Mouse (Mus musculus) hindbrain, embryonic 14.5 days (tissue): ENCODE measurements around the gene Ppp1r11. TPM values are rescaled to one million over a fixed set of nuclear protein-coding genes. Genes with fewer than 3 reads are reported as not detected.
A peak's percentile ranks its signal among the peaks of the same experiment; 100 is the strongest.

ENCODE experiments used
- ATAC-seq: fragments of 200-750 bp; cut with Nextera tagmentation; 2 replicates; pipeline ENCODE4 v1.8.0; 2017; ENCODE audit warnings: moderate number of reproducible peaks, mild to moderate bottlenecking, moderate TSS enrichment, moderate library complexity; ENCODE audit not compliant: low FRiP score
- DNase-seq: peaks from one replicate; pipeline ENCODE4 v3.0.0-alpha.2; 2015; ENCODE audit warnings: low spot score
- H3K27ac ChIP-seq: fragments of 300-500 bp; sonication (generic); 2 replicates; pipeline ENCODE4 v1.5.1; 2014; ENCODE audit warnings: mild to moderate bottlenecking, moderate library complexity
- H3K27me3 ChIP-seq: fragments of 300-500 bp; sonication (generic); 2 replicates; pipeline ENCODE4 v1.6.1; 2014; ENCODE audit warnings: mild to moderate bottlenecking, low read length, mixed read lengths; ENCODE audit not compliant: control insufficient read depth, insufficient read depth
- H3K36me3 ChIP-seq: fragments of 300-500 bp; sonication (generic); replicated peaks from 2 replicates; pipeline ENCODE4 v1.6.1; 2014; ENCODE audit not compliant: control insufficient read depth, insufficient read depth
- H3K4me1 ChIP-seq: fragments of 300-500 bp; sonication (generic); replicated peaks from 2 replicates; pipeline ENCODE4 v1.6.1; 2014; ENCODE audit warnings: antibody characterized with exemption, low read length, mixed read lengths; ENCODE audit not compliant: control insufficient read depth, insufficient read depth
- H3K4me2 ChIP-seq: fragments of 300-500 bp; sonication (generic); replicated peaks from 2 replicates; pipeline ENCODE4 v1.6.1; 2014; ENCODE audit warnings: mild to moderate bottlenecking, moderate library complexity
- H3K4me3 ChIP-seq: fragments of 300-500 bp; sonication (generic); replicated peaks from 2 replicates; pipeline ENCODE4 v1.5.1; 2014; ENCODE audit warnings: mild to moderate bottlenecking, low read length
- H3K9ac ChIP-seq: fragments of 300-500 bp; sonication (generic); 2 replicates; pipeline ENCODE4 v1.6.1; 2014
- H3K9me3 ChIP-seq: fragments of 300-500 bp; sonication (generic); 2 replicates; pipeline ENCODE4 v1.6.1; 2016; ENCODE audit warnings: low read length; ENCODE audit not compliant: control insufficient read depth
- WGBS: fragments of 180-500 bp; shearing (Covaris S2); extraction: QIAGEN DNeasy Blood & Tissue Kit; methylation state at CpG from one replicate; pipeline ENCODE4 v1.1.7; 2014; 5-methylcytosine and 5-hydroxymethylcytosine counted together
- polyA plus RNA-seq: library from polyadenylated mRNA; unstranded; fragments of >200 nt; fragmentation: Nextera tagmentation; extraction: Ambion mirVana; gene quantifications from 2 replicates; pipeline ENCODE4 v1.2.1, GENCODE M21; 2014

Gene Ppp1r11
- polyA plus RNA-seq, 1 experiment from 2014 or later = 191 TPM

DNA sequence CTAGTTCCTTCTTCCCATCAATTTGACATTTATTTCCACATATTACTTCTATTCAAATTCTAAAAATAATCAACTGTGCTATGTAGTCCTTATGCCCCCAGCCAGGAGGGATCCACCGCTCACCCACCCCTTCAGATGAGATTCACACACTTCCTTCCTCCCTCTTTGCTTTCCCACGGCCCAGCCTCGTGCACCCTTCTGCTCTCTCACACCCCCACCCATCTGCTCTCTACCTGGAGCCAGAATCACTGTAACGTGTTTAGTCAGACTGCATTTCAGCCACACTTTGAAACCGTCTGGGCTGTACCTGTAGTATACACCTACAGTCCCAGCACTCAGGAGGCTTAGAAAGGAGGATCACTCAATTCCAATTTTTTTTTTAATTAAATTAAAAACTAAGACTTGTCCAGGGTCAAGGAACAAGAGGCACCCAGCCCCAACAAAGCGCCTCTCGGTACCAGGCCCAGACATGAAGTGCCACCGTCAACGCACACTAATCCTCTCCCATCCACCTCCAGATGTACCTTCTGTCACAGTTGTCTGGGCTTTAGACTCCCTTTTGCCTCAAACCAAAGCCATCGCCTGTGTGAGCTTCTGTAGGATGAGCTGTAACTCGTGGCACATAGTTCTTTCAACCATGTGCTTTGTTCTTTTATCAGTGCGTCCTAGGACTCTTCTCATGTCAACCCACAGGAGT is 22.2 kb downstream of the Ppp1r11 start:
- ATAC-seq = no peak
- H3K36me3 ChIP-seq = no peaks in the 10 kb centered on the region
- H3K27me3 ChIP-seq = no peaks in the 10 kb centered on the region; the same call in 1 of the 2 replicates
- 84% methylated on average over 12 of the region's 12 CpGs for WGBS
- H3K4me2 ChIP-seq = no peak overlapping the region
- H3K9ac ChIP-seq = no peak overlapping the region
- no peak overlapping the region for H3K27ac ChIP-seq
- no peaks in the 10 kb centered on the region for H3K9me3 ChIP-seq
- no peak overlapping the region for H3K4me3 ChIP-seq
- no peak for DNase-seq
- no peaks in the 10 kb centered on the region for H3K4me1 ChIP-seq

DNA sequence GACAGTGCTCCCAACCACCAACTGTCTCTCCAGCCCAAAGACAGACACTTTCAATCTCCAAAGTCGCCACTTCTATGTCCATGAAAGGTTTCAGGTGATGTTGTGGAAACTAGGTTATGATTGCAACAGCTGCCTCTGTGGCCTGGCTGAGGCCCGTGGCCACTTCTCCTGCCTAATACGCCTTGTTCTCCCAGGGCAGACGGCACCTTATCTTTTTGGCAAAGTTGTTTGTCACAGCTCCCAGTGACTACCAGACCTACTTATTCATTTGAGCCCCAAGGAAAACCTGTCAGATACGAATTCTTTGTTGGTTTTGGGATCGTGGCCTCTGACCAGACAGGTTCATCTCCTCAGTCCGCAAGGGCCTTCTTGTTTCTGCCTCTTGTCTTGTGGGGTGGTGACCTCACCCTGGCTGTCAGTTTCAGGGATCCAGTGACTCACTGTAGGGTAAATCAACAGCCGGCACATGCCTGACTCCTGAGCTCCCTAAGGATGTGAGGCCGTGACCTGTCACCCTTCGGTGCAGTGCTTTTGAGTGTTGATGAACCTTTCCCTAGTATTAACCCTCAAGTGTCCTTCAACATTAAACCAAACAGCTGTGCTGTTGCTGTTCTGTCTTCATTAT is 23.9 kb downstream of the Ppp1r11 start:
- no peaks in the 10 kb centered on the region for H3K4me1 ChIP-seq
- DNase-seq = no peak
- no peak overlapping the region for H3K4me3 ChIP-seq
- H3K27ac ChIP-seq = no peak overlapping the region
- no peak overlapping the region for H3K9ac ChIP-seq
- no peak overlapping the region for H3K4me2 ChIP-seq
- no peaks in the 10 kb centered on the region for H3K36me3 ChIP-seq
- ATAC-seq = no peak
- no peaks in the 10 kb centered on the region; the same call in 1 of the 2 replicates for H3K27me3 ChIP-seq
- WGBS = 65% methylated on average over 10 of the region's 10 CpGs
- H3K9me3 ChIP-seq = no peaks in the 10 kb centered on the region

DNA sequence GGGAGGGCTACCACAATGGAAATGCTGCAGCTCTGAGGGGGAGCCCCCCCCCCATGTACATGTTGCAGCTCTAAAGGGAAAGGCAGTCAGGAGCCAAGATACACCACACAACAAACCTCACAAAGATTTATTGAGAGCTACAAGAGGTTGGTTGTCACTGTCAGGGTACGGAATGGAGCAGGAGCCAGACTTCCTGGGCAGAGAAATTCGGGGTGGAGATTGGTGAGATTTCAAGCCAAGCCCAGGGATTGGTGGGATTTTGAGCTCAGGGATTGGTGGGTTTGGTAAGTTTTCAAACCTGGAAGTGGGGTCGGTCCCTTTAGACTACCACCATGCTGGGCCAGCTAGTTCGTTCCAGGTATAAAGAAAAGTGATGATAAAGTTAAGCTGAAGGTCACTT is 28.1 kb downstream of the Ppp1r11 start:
- H3K36me3 ChIP-seq = no peaks in the 10 kb centered on the region
- WGBS = 63% methylated on average over 4 of the region's 4 CpGs
- no peaks in the 10 kb centered on the region; the same call in 1 of the 2 replicates for H3K27me3 ChIP-seq
- H3K4me1 ChIP-seq = no peaks in the 10 kb centered on the region
- H3K9ac ChIP-seq = no peak overlapping the region
- no peak overlapping the region for H3K4me3 ChIP-seq
- no peaks in the 10 kb centered on the region for H3K9me3 ChIP-seq
- H3K4me2 ChIP-seq = no peak overlapping the region
- no peak for ATAC-seq
- no peak overlapping the region for H3K27ac ChIP-seq
- no peak for DNase-seq

DNA sequence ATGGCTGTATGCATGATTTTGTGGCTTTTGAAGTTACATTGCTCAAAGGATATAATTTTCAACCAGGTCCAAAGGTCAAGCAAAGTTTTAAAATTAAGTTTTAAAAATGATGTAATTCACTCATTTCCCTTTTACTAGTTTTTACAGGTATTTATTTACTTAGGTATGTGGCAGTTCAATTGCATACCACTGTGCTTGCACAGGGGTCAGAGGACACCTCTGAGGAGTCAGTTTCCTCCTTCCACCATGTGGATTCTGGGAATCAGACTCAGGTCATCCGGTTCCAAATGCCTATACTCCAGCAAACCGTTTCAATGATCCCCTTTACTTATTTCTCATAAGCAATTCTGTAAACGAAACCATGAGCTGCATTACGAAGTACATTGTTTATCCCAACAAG is 28.8 kb downstream of the Ppp1r11 start:
- Histone ChIP-seq H3K9me3 (no peaks in the 10 kb centered on the region), H3K36me3 (no peaks in the 10 kb centered on the region), H3K27me3 (no peaks in the 10 kb centered on the region; the same call in 1 of the 2 replicates), H3K4me2 (no peak overlapping the region), H3K9ac (no peak overlapping the region), H3K4me3 (no peak overlapping the region), H3K4me1 (no peaks in the 10 kb centered on the region), H3K27ac (no peak overlapping the region)
- DNase-seq = no peak
- ATAC-seq = no peak
- WGBS = 88% methylated on average over 4 of the region's 4 CpGs

DNA sequence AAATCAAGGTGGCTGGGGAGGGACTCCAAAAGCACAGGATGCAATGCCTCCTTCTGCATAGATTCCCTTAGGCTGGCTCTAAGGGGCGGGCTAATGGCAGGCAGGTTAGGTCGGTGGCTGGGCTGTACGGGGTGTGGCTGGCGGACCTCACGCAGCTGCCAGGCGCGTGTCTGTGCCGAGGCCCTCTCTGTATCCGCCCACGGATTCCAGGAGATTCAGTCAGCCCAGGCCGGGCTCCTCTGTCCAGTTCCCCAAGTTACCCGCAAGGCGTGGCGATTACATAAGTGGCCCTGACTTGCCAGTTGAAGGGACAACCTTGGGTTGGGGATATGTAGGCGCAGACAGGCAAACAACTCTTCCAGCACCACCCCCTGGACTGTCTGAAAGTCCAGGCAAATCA is 31.3 kb downstream of the Ppp1r11 start:
- no peaks in the 10 kb centered on the region for H3K9me3 ChIP-seq
- no peak for ATAC-seq
- WGBS = 51% methylated on average over 15 of the region's 15 CpGs

DNA sequence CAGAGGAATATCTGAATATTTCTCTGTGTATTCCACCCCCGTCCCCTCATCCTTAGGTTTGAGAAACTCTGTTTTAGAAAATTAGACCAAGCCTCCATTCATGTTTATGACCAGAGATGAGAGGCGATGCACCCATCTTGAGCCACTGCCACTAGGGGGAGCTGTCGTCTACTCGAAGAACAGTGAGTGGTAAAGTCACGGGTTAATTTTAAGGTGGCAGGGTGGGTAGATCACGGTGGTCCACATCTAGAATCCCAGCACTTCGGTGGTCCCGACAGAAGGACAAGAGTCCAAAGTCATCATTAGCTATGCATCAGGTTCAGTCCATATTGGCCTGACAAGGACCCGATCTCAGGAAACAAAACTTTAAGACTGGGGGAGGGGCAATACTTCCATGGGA is 36.5 kb downstream of the Ppp1r11 start:
- Histone ChIP-seq H3K36me3 (no peaks in the 10 kb centered on the region), H3K4me2 (no peak overlapping the region), H3K27me3 (no peaks in the 10 kb centered on the region), H3K4me1 (no peaks in the 10 kb centered on the region), H3K9me3 (no peaks in the 10 kb centered on the region), H3K9ac (no peak overlapping the region), H3K4me3 (no peak overlapping the region), H3K27ac (no peak overlapping the region)
- peak; percentile 64 for DNase-seq
- no peak for ATAC-seq
- WGBS = 17% methylated on average over 9 of the region's 9 CpGs

More for the DNA sequence above, 31.3 kb downstream of the Ppp1r11 start:
- no peaks in the 10 kb centered on the region for H3K36me3 ChIP-seq
- no peak overlapping the region for H3K9ac ChIP-seq
- H3K27me3 ChIP-seq = no peaks in the 10 kb centered on the region; the same call in 1 of the 2 replicates
- no peaks in the 10 kb centered on the region for H3K4me1 ChIP-seq
- DNase-seq = no peak
- H3K4me3 ChIP-seq = no peak overlapping the region
- H3K27ac ChIP-seq = no peak overlapping the region
- H3K4me2 ChIP-seq = no peak overlapping the region

DNA sequence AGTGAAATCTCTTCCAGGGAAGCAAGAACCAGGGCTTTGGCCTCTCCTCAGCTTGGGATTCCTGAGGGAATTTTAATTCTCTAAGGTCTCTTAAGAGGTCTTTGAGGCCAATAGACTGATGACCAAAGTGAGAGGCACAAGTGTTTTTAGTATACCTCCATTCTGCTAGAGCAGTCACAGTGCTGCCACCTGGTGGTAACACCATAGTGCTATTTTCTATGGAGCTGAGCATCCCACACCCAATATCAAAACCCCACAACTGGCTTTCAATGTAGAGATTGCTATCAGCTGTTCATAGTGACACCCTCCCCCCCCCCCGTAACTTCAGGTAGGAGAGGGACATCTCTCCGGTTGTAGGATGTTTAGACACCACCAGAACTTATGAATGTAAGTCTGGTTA is 37.4 kb downstream of the Ppp1r11 start:
- WGBS = 13% methylated on average over 2 of the region's 2 CpGs
- DNase-seq = peak; percentile 81

DNA sequence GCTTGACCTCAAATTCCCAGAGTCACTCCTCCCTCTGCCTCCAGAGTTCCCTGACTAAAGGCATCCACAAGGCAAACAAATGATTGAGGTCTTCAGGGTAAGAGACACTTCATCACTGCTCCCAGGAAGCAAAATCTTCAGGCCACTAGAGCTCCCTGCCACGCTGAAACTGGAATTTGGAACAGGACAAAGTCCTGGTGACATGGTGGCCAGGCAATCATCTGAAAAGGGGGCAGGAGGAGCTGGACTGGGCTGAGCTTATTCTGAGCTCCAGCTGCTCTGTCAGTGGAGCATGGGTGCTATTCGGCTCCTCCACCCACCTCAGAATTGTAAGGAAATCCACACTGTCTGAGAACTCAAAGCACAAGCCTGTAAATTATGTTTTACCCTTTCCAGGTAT is 39.5 kb downstream of the Ppp1r11 start:
- Histone ChIP-seq H3K9me3 (no peaks in the 10 kb centered on the region), H3K4me1 (no peaks in the 10 kb centered on the region)

More for the DNA sequence above, 37.4 kb downstream of the Ppp1r11 start:
- Histone ChIP-seq H3K4me2 (no peak overlapping the region), H3K4me1 (no peaks in the 10 kb centered on the region), H3K9ac (no peak overlapping the region), H3K9me3 (no peaks in the 10 kb centered on the region), H3K27me3 (no peaks in the 10 kb centered on the region), H3K27ac (no peak overlapping the region), H3K36me3 (no peaks in the 10 kb centered on the region), H3K4me3 (no peak overlapping the region)
- no peak for ATAC-seq

DNA sequence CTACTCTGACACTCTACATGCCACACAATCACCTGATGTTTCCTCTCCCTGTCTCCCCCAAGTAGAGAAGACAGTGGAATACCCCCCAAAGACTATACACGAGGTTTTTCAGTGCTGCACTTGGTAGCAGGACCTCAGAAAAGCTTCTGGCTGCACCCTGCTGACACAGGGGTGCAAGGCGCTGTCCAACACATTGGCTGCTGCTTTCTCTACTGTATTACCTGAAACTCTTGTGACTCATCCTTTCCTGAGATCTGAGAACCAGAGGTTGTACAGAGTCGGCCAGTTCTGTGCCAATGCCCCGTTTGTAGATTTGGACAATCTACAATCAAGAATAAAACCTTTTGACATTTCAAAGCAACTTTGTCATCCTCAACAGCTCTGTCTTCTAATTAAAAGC is 41.7 kb downstream of the Ppp1r11 start:
- H3K9me3 ChIP-seq = no peaks in the 10 kb centered on the region
- H3K4me3 ChIP-seq = no peak overlapping the region
- H3K27me3 ChIP-seq = no peaks in the 10 kb centered on the region
- H3K4me2 ChIP-seq = no peak overlapping the region
- no peaks in the 10 kb centered on the region for H3K4me1 ChIP-seq
- no peaks in the 10 kb centered on the region for H3K36me3 ChIP-seq
- WGBS = 63% methylated on average over 4 of the region's 4 CpGs
- no peak overlapping the region for H3K27ac ChIP-seq
- no peak overlapping the region for H3K9ac ChIP-seq
- no peak for DNase-seq
- ATAC-seq = no peak

More for the DNA sequence above, 39.5 kb downstream of the Ppp1r11 start:
- Histone ChIP-seq H3K9ac (no peak overlapping the region), H3K4me2 (no peak overlapping the region), H3K4me3 (no peak overlapping the region), H3K36me3 (no peaks in the 10 kb centered on the region), H3K27me3 (no peaks in the 10 kb centered on the region), H3K27ac (no peak overlapping the region)
- no peak for ATAC-seq
- no peak for DNase-seq
- 72% methylated on average over 2 of the region's 2 CpGs for WGBS
